ENCODE assay signal across 13 mouse cellular contexts in genomic region chr9:29413126-29413525, GRCm38 (mm10).
DNase-seq lines count a peak whose midpoint lies in the region; ATAC-seq and TF ChIP-seq lines count a peak whose summit lies in the region.
"Had no signal": no experiment of that assay in that cellular context is flagged by ENCODE, and none has a peak within 500 bp of the region (broad histone marks: within the 10 kb centered on the region; RNA-seq: fewer than 3 reads in every experiment).

No protein-coding gene starts in this region.

- H3K4me2 ChIP-seq in hindbrain, embryonic 14.5 days (replicated peaks) = peak overlapping the region; percentile 60
- peak overlapping the region; percentile 83 for H3K4me2 ChIP-seq in neural tube, embryonic 14.5 days (ENCODE audit: low read depth, low read length)

- H3K27ac ChIP-seq in cerebellum, adult 2 months (ENCODE audit: insufficient read depth, low read length) = peak overlapping the region; percentile 85
- no peak overlapping the region for H3K27ac ChIP-seq in left cerebral cortex, adult 2 months
- H3K27ac ChIP-seq in hindbrain, embryonic 14.5 days = peak overlapping the region; percentile 83; the same call in 1 of the 2 replicates
- no peak overlapping the region for H3K27ac ChIP-seq in neural tube, embryonic 14.5 days (ENCODE audit: low read depth, low read length)
- H3K27ac ChIP-seq: liver, embryonic 14.5 days had no signal

- no peaks in the 10 kb centered on the region for H3K27me3 ChIP-seq in cerebellum, adult 2 months (ENCODE audit: control insufficient read depth, insufficient read depth, low read length)
- no peaks in the 10 kb centered on the region for H3K27me3 ChIP-seq in hindbrain, embryonic 14.5 days (ENCODE audit: control insufficient read depth, insufficient read depth, low read length)
- no peaks in the 10 kb centered on the region for H3K27me3 ChIP-seq in neural tube, embryonic 14.5 days (ENCODE audit: control insufficient read depth, insufficient read depth, low read length)

- no peaks in the 10 kb centered on the region for H3K36me3 ChIP-seq in hindbrain, embryonic 14.5 days (replicated peaks; ENCODE audit: control insufficient read depth, insufficient read depth)
- no peaks in the 10 kb centered on the region for H3K36me3 ChIP-seq in neural tube, embryonic 14.5 days (ENCODE audit: control insufficient read depth, insufficient read depth, low read length)
- H3K36me3 ChIP-seq: heart, embryonic 10.5 days had no signal

- DNase-seq in cerebellum, adult 2 months = peak; percentile 58 to 68
- no peak for DNase-seq in cerebellum, postnatal 4 days (ENCODE audit: low spot score in 2 of 2)
- no peak for DNase-seq in left cerebral cortex, adult 2 months (ENCODE audit: extremely low spot score in 1 of 2, low spot score in 2 of 2)
- no peak for DNase-seq in left cerebral cortex, adult 8-10 months (ENCODE audit: low spot score in 2 of 2)
- DNase-seq in hindbrain, embryonic 14.5 days (ENCODE audit: low spot score) = no peak
- no peak for DNase-seq in right cerebral cortex, postnatal 4 days
- no peak for DNase-seq in right cerebral cortex, adult 18-20 months
- DNase-seq: kidney, adult 8-10 months; spleen, adult 18-20 months; thymus, adult 18-20 months had no signal

- intact Hi-C loops in left cerebral cortex, adult 2 months (cut with DNase I) = loop anchor here (2.0 to 5.0 kb wide), 5 partner anchors 144 to 1011 kb away; no protein-coding TSS in a partner anchor

- H3K9me3 ChIP-seq in hindbrain, embryonic 14.5 days (ENCODE audit: control insufficient read depth, low read length) = no peaks in the 10 kb centered on the region
- no peaks in the 10 kb centered on the region for H3K9me3 ChIP-seq in neural tube, embryonic 14.5 days (ENCODE audit: control insufficient read depth, low read length)
- H3K9me3 ChIP-seq: heart, embryonic 10.5 days had no signal

- no peak for TF ChIP-seq CTCF in cerebellum, adult 2 months (IDR thresholded peaks at IDR 0.05; ENCODE audit: borderline replicate concordance, insufficient read depth, low read depth, low read length)
- no peak for TF ChIP-seq CTCF in left cerebral cortex, adult 2 months (IDR thresholded peaks at IDR 0.05)

- TF ChIP-seq POLR2A in cerebellum, adult 2 months (IDR thresholded peaks at IDR 0.05; ENCODE audit: borderline replicate concordance, insufficient read depth, low read length) = peak; percentile 50; the same call in 1 of the 2 replicates

- no peak for ATAC-seq in hindbrain, embryonic 14.5 days (ENCODE audit: low FRiP score)
- ATAC-seq in neural tube, embryonic 14.5 days (ENCODE audit: low read depth) = no peak

- H3K4me3 ChIP-seq in cerebellum, adult 2 months (replicated peaks; ENCODE audit: insufficient read depth, low read depth, low read length) = peak overlapping the region; percentile 69
- peak overlapping the region; percentile 74; the same call in 1 of the 2 replicates for H3K4me3 ChIP-seq in left cerebral cortex, adult 2 months
- H3K4me3 ChIP-seq in hindbrain, embryonic 14.5 days (replicated peaks; ENCODE audit: low read length) = peak overlapping the region; percentile 50
- peak overlapping the region; percentile 56 for H3K4me3 ChIP-seq in neural tube, embryonic 14.5 days (ENCODE audit: low read depth, low read length)

- H3K4me1 ChIP-seq in cerebellum, adult 2 months (ENCODE audit: control insufficient read depth, insufficient read depth, low read length) = peaks cover 10% of the 10 kb centered on the region; the same call in 1 of the 2 replicates
- peaks cover 28% of the 10 kb centered on the region for H3K4me1 ChIP-seq in hindbrain, embryonic 14.5 days (replicated peaks; ENCODE audit: control insufficient read depth, insufficient read depth, low read length)
- peaks cover 10% of the 10 kb centered on the region; the same call in 1 of the 2 replicates for H3K4me1 ChIP-seq in neural tube, embryonic 14.5 days (ENCODE audit: control insufficient read depth, insufficient read depth, low read length)

- peak overlapping the region; percentile 74 for H3K9ac ChIP-seq in hindbrain, embryonic 14.5 days
- no peak overlapping the region; the same call in 1 of the 2 replicates for H3K9ac ChIP-seq in neural tube, embryonic 14.5 days (replicated peaks; ENCODE audit: low read depth, low read length)
- H3K9ac ChIP-seq: liver, embryonic 14.5 days had no signal

- WGBS in cerebellum, adult 2 months = 19% methylated on average over 4 of the region's 4 CpGs
- 76% methylated on average over 4 of the region's 4 CpGs for whole genome bisulfite sequencing in hindbrain, embryonic 14.5 days
- 76% methylated on average over 4 of the region's 4 CpGs for WGBS in neural tube, embryonic 14.5 days

Comparison
In these comparisons a context has a peak if more than half of its experiments do, and no peak if none do; other contexts are left out.
1. DNase-seq: peak in cerebellum, adult 2 months (2 of 2); none in cerebellum, postnatal 4 days (0 of 2), left cerebral cortex, adult 2 months (0 of 2), left cerebral cortex, adult 8-10 months (0 of 2), hindbrain, embryonic 14.5 days (single experiment), right cerebral cortex, postnatal 4 days (single experiment) and right cerebral cortex, adult 18-20 months (single experiment).
2. H3K27ac ChIP-seq: peak in cerebellum, adult 2 months (single experiment) and hindbrain, embryonic 14.5 days (single experiment); none in left cerebral cortex, adult 2 months (single experiment) and neural tube, embryonic 14.5 days (single experiment).
3. Peak in every context shown above with its lines, with median percentiles within 50 percentile points of each other: H3K4me3 ChIP-seq.